Mouse (Mus musculus) frontal cortex, postnatal 10 days (tissue): ENCODE results near the gene Bmp8a.
"Not testable (repeated sequence)": the region's sequence is repeated elsewhere in the genome, so short reads cannot be mapped to it uniquely, and the experiment has no call there.

Source experiments
- DNase-seq, 2 experiments: peaks; one replicate each; pipeline ENCODE4 v3.0.0; 2022; ENCODE audit warnings: low spot score in 2 of 2, mixed read lengths in 1 of 2

The Bmp8a gene

GRCm38 (mm10) chr4:123286790-123287189 is 56.3 kb downstream of the Bmp8a start:
- DNase-seq: no peak

GRCm38 (mm10) chr4:123284731-123285624 is 58.1 kb downstream of the Bmp8a start:
- DNase-seq: no peak

GRCm38 (mm10) chr4:123283675-123284064 is 59.4 kb downstream of the Bmp8a start:
- not testable (repeated sequence) for DNase-seq

- DNase-seq: peak in 1 of 2 experiments; percentile 39
Observed at GRCm38 (mm10) chr4:123282915-123283674, 60.0 kb downstream of the Bmp8a start.

GRCm38 (mm10) chr4:123282500-123282899 is 60.6 kb downstream of the Bmp8a start:
- peak; percentile 71 to 79 for DNase-seq

GRCm38 (mm10) chr4:123280117-123280516 is 62.9 kb downstream of the Bmp8a start:
- DNase-seq: no peak

GRCm38 (mm10) chr4:123271063-123271462 is 72.0 kb downstream of the Bmp8a start:
- no peak for DNase-seq
